Mouse (Mus musculus) midbrain, embryonic 14.5 days (tissue): ENCODE measurements around the gene Scap. TPM values are rescaled to one million over a fixed set of nuclear protein-coding genes. Genes with fewer than 3 reads are reported as not detected.

Source experiments
- ATAC-seq: fragments of 200-750 bp; cut with Nextera tagmentation; 2 replicates; pipeline ENCODE4 v1.8.0; 2017; ENCODE audit warnings: moderate number of reproducible peaks, moderate library complexity; ENCODE audit not compliant: low FRiP score, low TSS enrichment
- DNase-seq: peaks from one replicate; pipeline ENCODE4 v3.0.0-alpha.2; 2015
- H3K27ac ChIP-seq: fragments of 300-500 bp; sonication (generic); replicated peaks from 2 replicates; pipeline ENCODE4 v1.5.1; 2014; ENCODE audit warnings: mild to moderate bottlenecking, low read depth, low read length, moderate library complexity
- H3K27me3 ChIP-seq: fragments of 300-500 bp; sonication (generic); 2 replicates; pipeline ENCODE4 v1.6.1; 2014; ENCODE audit warnings: low read length, control low read depth, mixed read lengths; ENCODE audit not compliant: control insufficient read depth, insufficient read depth
- H3K36me3 ChIP-seq: fragments of 300-500 bp; sonication (generic); 2 replicates; pipeline ENCODE4 v1.6.1; 2014; ENCODE audit warnings: low read length, control low read depth; ENCODE audit not compliant: control insufficient read depth, insufficient read depth
- H3K4me1 ChIP-seq: fragments of 300-500 bp; sonication (generic); 2 replicates; pipeline ENCODE4 v1.6.1; 2014; ENCODE audit warnings: mild to moderate bottlenecking, antibody characterized with exemption, low read length, control low read depth; ENCODE audit not compliant: control insufficient read depth, insufficient read depth
- H3K4me2 ChIP-seq: fragments of 300-500 bp; sonication (generic); 2 replicates; pipeline ENCODE4 v1.6.1; 2014; ENCODE audit warnings: mild to moderate bottlenecking, low read length, moderate library complexity
- H3K4me3 ChIP-seq: fragments of 300-500 bp; sonication (generic); replicated peaks from 2 replicates; pipeline ENCODE4 v1.5.1; 2014; ENCODE audit warnings: low read depth, low read length
- H3K9ac ChIP-seq: fragments of 300-500 bp; sonication (generic); replicated peaks from 2 replicates; pipeline ENCODE4 v1.6.1; 2014; ENCODE audit warnings: mild to moderate bottlenecking, low read length, moderate library complexity
- H3K9me3 ChIP-seq: fragments of 300-500 bp; sonication (generic); 2 replicates; pipeline ENCODE4 v1.6.1; 2016; ENCODE audit warnings: low read length, control low read depth, mixed read lengths; ENCODE audit not compliant: control insufficient read depth
- WGBS: fragments of 180-500 bp; shearing (Covaris S2); extraction: QIAGEN DNeasy Blood & Tissue Kit; methylation state at CpG from one replicate; pipeline ENCODE4 v1.1.7; 2014; 5-methylcytosine and 5-hydroxymethylcytosine counted together
- polyA plus RNA-seq: library from polyadenylated mRNA; unstranded; fragments of >200 nt; fragmentation: Nextera tagmentation; extraction: Ambion mirVana; gene quantifications from 2 replicates; pipeline ENCODE4 v1.2.1, GENCODE M21; 2014

Gene Scap
- 50.5 and 52.4 TPM in 2 replicates for polyA plus RNA-seq

- Histone ChIP-seq H3K4me2 (peak within 1 kb of the TSS; percentile 83), H3K36me3 (no peaks in the 10 kb centered on the region), H3K9ac (peak within 1 kb of the TSS; percentile 56), H3K4me3 (peak within 1 kb of the TSS; percentile 82), H3K27me3 (no peaks in the 10 kb centered on the region), H3K27ac (peak within 1 kb of the TSS; percentile 61), H3K9me3 (no peaks in the 10 kb centered on the region), H3K4me1 (peaks cover 10% of the 10 kb centered on the region)
- WGBS, result under 1% methylated on average over 77 of the region's 78 CpGs
- ATAC-seq (peak; percentile 88), DNase-seq (peak; percentile 97)
Measured at GRCm38 (mm10) chr9:110333135-110333895, at the start of gene Scap. Gene Scap, plus strand, starts transcription at chr9:110333288.

GRCm38 (mm10) chr9:110284075-110284697 lies 48.9 kb upstream of the Scap start:
- Histone ChIP-seq H3K9me3 (no peaks in the 10 kb centered on the region), H3K4me2 (no peak overlapping the region), H3K27me3 (no peaks in the 10 kb centered on the region), H3K36me3 (no peaks in the 10 kb centered on the region), H3K9ac (no peak overlapping the region), H3K27ac (no peak overlapping the region), H3K4me1 (peaks cover 4% of the 10 kb centered on the region; the same call in 1 of the 2 replicates), H3K4me3 (no peak overlapping the region)
- DNase-seq (no peak), ATAC-seq (no peak)
- WGBS, result 93% methylated on average over 8 of the region's 10 CpGs

GRCm38 (mm10) chr9:110287321-110287924 lies 45.7 kb upstream of the Scap start:
- H3K27me3 ChIP-seq, result no peaks in the 10 kb centered on the region
- DNase-seq (peak; percentile 82), ATAC-seq (peak; percentile 78)
- H3K4me1 ChIP-seq, result peaks cover 4% of the 10 kb centered on the region; the same call in 1 of the 2 replicates
- no peak overlapping the region for H3K9ac ChIP-seq
- WGBS, result 17% methylated on average over 7 of the region's 7 CpGs
- no peak overlapping the region for H3K4me3 ChIP-seq
- peak overlapping the region; percentile 79 for H3K27ac ChIP-seq
- no peaks in the 10 kb centered on the region for H3K9me3 ChIP-seq
- no peaks in the 10 kb centered on the region for H3K36me3 ChIP-seq
- H3K4me2 ChIP-seq, result no peak overlapping the region

- Histone ChIP-seq H3K9ac (no peak overlapping the region), H3K9me3 (no peaks in the 10 kb centered on the region), H3K4me2 (no peak overlapping the region), H3K27ac (peak overlapping the region; percentile 45; the same call in 1 of the 2 replicates), H3K4me1 (no peaks in the 10 kb centered on the region), H3K36me3 (no peaks in the 10 kb centered on the region), H3K4me3 (no peak overlapping the region), H3K27me3 (no peaks in the 10 kb centered on the region)
- WGBS, result 35% methylated on average over 12 of the region's 12 CpGs
- DNase-seq, result no peak
- ATAC-seq, result no peak
Measured at GRCm38 (mm10) chr9:110293254-110293718, 39.8 kb upstream of the Scap start.

- Histone ChIP-seq H3K36me3 (no peaks in the 10 kb centered on the region), H3K4me2 (no peak overlapping the region), H3K4me1 (no peaks in the 10 kb centered on the region), H3K9me3 (no peaks in the 10 kb centered on the region), H3K27me3 (no peaks in the 10 kb centered on the region), H3K9ac (no peak overlapping the region), H3K4me3 (no peak overlapping the region), H3K27ac (0 out of 2 replicates have a peak overlapping the region, but pooled peaks have one; percentile 45)
- ATAC-seq (no peak), DNase-seq (no peak)
- WGBS, result 84% methylated on average over 13 of the region's 13 CpGs
Measured at GRCm38 (mm10) chr9:110293873-110294415, 39.1 kb upstream of the Scap start.

- no peaks in the 10 kb centered on the region for H3K4me1 ChIP-seq
- H3K27me3 ChIP-seq, result no peaks in the 10 kb centered on the region
- 44% methylated on average over 3 of the region's 3 CpGs for WGBS
- DNase-seq (no peak), ATAC-seq (no peak)
- H3K9me3 ChIP-seq, result no peaks in the 10 kb centered on the region
- H3K4me2 ChIP-seq, result no peak overlapping the region
- H3K27ac ChIP-seq, result no peak overlapping the region
- H3K4me3 ChIP-seq, result no peak overlapping the region
- no peaks in the 10 kb centered on the region for H3K36me3 ChIP-seq
- H3K9ac ChIP-seq, result no peak overlapping the region
Measured at GRCm38 (mm10) chr9:110294786-110295185, 38.3 kb upstream of the Scap start.

- Histone ChIP-seq H3K4me2 (no peak overlapping the region), H3K36me3 (no peaks in the 10 kb centered on the region), H3K4me3 (no peak overlapping the region), H3K4me1 (no peaks in the 10 kb centered on the region), H3K9me3 (no peaks in the 10 kb centered on the region), H3K27me3 (no peaks in the 10 kb centered on the region), H3K9ac (no peak overlapping the region), H3K27ac (no peak overlapping the region)
- peak; percentile 55; the same call in 1 of the 2 replicates for ATAC-seq
- peak; percentile 95 for DNase-seq
- 4% methylated on average over 5 of the region's 5 CpGs for WGBS
Measured at GRCm38 (mm10) chr9:110296867-110297627, 36.0 kb upstream of the Scap start.

- ATAC-seq, result peak; percentile 35; the same call in 1 of the 2 replicates
- Histone ChIP-seq H3K36me3 (0 out of 2 replicates have a peak, but pooled peaks cover 6% of the 10 kb centered on the region), H3K27me3 (no peaks in the 10 kb centered on the region), H3K4me1 (0 out of 2 replicates have a peak, but pooled peaks cover 5% of the 10 kb centered on the region), H3K9ac (peak overlapping the region; percentile 78), H3K4me3 (peak overlapping the region; percentile 59), H3K9me3 (no peaks in the 10 kb centered on the region), H3K4me2 (peak overlapping the region; percentile 81), H3K27ac (peak overlapping the region; percentile 95)
- DNase-seq, result peak; percentile 72
- 2% methylated on average over 4 of the region's 4 CpGs for WGBS
Measured at GRCm38 (mm10) chr9:110304516-110304915, 28.6 kb upstream of the Scap start.
